Mouse (Mus musculus): Measurements from ENCODE around the gene Tmem104.
A peak's percentile ranks its signal among the peaks of the same experiment; 100 is the strongest.

The Tmem104 gene

DNA sequence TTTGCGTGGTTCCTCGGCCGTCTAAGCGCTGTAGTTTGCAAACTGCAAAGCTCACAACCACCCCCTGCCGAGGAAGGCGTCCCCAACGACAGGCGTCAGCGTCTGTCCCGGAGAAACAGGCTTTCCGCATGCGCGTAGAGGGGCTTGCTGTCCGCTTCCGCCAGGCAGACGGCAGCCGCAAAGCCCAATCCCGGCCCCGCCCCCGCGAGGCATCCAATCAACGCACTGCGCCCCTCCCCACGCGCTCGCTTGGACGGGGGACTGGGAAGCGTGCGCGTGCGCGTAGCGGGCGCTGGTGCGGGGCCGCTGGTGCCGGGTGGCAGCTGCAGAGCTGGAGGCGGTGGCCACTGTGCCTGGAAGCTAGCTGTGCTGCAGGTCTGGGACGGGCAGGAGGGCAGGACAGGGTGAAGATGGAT, at the start of gene Tmem104:
Gene Tmem104 (plus strand): TSS at position 264 of the 416 bp plus-strand sequence.
- DNase-seq (ENCODE audit: low read depth, low spot score): peak; percentile 100

DNA sequence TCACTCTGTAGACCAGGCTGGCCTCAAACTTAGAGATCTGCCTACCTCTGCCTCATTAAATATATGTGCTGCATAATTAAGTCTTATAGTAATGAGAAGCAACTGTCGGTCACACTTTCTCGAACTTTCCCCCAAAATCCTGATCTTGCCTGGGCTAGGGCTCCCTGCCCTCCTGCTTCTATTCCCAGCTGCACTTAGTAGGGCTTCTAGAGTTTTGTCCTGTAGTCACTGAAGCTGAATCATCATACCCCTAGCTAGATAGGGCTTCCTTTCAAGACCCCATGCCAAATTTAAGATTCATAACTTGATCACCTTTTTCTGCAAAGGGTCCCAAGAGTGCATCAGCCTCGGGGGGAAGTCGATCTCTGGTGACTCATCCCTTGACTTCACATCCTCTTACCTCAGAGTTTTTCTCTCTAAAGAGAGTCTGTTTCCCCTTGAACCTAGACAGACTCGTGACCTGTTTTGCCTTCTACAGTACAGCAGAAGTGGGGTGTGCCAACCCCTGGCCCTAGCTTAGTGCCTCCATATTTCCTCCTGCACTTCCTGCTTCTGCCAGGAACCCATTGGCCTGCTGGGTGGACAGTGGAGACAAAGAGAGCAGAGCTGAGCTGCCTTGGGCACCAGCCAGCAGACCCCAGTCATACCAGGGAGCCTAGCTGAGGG, 48.6 kb upstream of the Tmem104 start:
- DNase-seq (ENCODE audit: low read depth, low spot score): peak; percentile 44

DNA sequence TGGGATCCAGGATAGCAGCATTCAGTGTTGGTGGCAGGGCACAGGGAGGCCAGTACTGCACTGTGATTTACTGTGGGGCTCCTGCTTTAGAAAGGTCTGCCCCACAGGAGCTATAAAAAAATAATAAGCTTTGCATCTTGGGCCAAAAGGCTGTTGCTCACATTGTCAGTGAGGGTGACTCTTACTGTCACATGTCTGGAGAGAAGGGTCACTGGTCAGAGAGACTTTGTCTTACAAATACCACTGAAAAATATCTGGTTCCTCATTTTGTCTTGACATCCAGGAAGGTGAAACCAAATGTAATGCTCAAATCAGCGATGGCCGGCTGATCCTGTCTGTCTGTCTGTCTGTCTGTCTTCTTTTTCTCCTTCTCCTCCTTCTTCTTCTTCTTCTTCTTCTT, 45.3 kb upstream of the Tmem104 start:
- no peak for DNase-seq (ENCODE audit: low read depth, low spot score)

DNA sequence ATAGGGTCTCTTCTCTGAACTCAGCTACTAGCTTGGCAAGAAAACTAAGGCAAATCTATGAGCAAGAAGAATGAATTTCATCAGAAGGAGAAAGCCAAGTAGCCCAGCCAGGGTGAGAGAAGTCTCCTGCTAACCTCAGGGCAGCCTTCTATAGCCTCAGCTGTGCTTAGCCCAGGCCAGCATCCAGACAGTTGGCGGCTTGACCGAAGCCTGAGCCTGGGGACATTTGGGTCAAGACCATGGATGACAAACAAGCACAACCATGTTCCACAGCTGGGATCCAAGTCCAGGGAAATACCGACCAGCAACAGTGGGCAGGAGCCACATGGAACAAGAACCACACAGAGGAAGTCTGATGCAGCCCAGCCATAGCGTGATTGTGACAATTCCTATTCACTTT, 39.5 kb upstream of the Tmem104 start:
- DNase-seq (ENCODE audit: low read depth, low spot score): no peak

DNA sequence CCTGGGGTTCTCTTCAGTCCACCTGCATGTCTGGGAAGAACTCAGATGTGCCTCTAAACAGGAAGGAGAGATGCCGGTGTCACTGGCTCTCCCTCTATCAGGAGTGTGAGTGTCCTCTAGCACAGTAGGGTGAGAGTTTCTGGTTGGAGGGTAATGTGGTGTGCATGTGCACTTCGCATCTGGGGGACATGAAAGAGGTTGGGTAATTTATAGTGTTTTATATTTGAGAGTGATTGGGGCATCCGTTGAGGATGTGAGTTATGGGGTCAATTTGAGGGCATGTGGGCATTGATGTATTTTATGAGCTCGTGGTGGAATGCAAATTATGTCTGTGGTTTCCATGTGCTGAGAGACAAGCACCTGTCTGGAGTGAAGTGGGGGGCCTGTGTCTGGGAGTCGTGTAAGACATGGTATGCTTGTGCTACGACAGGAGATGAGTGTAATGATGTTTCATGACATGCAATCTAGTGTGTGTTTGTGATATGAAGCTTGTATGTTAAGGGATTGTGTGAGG, 36.5 kb upstream of the Tmem104 start:
- peak; percentile 47 for DNase-seq (ENCODE audit: low read depth, low spot score)

DNA sequence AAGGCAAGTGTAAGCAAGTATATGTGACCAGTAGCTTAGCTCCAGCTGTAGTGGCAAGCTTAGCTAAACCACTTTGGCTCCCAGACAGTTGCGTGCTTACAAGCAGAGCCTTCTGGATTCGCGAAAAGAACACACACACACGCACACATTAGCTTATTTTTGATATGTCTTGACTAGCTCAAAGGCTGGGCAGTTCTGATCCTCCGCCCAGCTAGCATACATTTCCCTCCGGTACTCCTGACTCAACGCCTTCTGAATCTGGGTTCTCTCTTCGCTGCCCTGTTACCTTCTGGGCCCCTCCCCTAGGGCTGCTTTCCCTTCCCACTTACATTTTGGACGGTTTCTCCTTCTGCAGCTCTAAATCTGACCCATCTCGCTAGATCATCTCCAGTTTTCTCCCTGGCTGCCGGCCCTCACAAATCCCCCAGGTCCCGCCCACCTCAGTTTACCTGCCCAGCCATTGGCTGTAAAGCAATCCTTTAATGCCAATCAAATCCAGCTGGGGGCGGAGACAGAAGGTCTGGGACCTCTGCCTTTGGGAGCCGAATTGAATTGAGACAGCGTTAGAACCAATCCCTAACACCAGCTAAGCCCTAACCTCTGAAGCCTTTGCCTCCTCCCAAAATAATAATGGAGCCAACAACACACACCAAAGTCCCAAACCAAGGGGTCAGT, 35.4 kb upstream of the Tmem104 start:
- DNase-seq (ENCODE audit: low read depth, low spot score): peak; percentile 49

DNA sequence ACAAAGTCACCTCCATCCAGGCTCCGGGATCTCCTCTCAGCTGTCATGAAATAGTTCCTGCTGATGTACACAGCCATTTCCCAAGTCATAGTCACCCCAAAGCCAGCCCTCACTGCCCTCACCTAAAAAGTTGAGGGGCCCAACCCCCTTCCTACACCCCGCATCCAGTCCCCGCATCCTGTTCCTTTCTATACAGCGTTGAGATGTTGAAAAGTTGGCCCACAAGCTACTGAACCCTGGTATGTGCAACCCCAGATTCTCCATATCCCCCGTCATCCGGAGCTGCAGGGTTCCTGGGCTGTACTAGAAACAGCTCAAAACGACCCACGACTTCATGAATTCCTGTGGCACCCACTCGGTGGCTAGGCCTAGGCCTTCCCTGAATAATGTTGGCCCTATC, 34.2 kb upstream of the Tmem104 start:
- DNase-seq (ENCODE audit: low read depth, low spot score): peak; percentile 34

DNA sequence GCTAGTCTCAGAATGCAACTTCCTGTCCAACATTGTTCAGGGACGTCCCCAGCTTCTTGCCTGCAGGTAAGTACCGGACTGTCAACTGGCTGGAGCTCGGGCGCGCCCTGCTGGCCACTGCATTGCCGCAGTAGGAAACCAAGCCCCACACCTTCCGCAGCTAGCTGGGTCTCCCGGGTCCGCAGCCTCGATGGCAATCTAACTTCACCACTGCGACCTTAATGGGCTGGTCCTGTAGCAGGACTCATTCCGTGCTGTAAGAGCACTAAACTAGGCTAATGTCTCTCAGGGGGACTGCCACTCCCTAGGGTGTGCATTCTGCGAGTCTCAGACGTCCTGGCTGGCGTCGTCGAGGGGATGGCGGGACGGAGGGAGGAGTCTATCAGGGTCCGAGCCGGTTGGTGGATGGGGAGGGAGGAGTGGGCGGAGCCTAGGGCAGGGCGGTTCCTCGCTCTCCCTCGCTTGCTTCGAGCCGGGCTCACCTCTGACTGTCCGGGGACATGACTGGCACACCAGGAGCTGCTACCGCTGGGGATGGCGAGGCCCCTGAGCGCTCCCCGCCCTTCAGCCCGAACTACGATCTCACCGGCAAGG, 33.5 kb upstream of the Tmem104 start:
- peak; percentile 97 for DNase-seq (ENCODE audit: low read depth, low spot score)

DNA sequence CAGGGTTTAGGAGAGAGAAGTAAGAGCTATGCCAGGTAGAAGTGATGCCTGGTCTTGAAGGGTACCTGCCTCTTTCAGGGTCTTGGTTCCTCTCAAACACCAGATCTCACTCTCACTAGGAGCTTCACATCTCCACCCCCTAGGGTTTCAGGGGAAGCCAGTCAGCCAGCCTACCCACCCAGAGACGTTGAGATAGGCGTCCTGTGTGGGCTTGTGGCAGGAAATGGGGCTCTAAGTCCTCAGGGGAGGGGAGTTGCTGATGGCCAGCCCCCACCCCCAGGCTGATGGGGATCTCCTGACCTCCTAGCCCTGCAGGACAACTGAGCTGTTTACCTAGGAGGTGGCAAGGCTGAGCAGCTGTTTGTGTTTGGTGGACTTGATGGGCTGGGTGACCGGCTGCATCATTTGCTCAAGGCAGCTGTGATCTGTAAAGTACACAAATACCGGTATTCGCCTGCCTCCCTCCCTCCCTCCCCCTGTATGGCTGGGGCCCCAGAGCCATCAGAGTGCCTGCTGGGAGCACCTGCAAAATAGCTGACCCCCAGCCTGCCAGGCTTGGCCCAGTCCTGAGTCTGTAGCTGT, 32.1 kb upstream of the Tmem104 start:
- peak; percentile 63 for DNase-seq (ENCODE audit: low read depth, low spot score)

DNA sequence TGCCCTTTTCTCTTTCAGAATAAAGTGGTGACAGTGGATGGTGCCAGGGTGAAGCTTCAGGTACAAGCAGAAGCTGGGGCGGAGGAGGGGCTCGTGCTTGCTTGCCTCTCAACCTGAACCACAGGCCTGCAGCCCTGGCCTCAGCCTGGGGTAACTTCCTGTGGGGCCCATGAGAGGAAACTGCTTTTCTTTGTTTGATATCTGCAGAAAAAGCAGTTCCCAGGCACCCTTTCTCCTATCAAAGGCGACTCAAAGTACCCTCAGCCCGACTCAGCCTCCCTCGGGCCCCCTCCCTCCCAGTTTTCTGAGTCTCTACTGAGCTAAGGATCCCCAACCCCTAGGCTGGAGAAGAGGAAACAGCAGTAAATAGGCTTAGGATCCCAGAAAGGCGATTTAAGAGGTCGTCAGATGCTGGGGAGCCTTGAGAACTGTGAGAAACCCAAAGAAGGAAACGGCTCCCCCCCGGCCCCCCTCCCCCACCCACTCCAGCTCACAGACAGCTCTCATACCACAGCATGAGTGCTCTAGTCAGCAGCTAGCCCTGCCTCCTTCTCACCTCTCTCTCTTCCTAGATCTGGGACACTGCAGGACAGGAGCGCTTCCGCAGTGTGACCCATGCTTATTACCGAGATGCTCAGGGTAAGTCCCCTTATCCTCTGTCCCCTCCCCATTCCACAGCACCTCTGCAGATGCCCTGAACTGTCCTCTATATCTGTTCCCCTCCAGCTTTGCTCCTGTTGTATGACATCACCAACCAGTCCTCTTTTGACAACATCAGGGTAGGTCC, 29.2 kb upstream of the Tmem104 start:
- peak; percentile 84 for DNase-seq (ENCODE audit: low read depth, low spot score)

DNA sequence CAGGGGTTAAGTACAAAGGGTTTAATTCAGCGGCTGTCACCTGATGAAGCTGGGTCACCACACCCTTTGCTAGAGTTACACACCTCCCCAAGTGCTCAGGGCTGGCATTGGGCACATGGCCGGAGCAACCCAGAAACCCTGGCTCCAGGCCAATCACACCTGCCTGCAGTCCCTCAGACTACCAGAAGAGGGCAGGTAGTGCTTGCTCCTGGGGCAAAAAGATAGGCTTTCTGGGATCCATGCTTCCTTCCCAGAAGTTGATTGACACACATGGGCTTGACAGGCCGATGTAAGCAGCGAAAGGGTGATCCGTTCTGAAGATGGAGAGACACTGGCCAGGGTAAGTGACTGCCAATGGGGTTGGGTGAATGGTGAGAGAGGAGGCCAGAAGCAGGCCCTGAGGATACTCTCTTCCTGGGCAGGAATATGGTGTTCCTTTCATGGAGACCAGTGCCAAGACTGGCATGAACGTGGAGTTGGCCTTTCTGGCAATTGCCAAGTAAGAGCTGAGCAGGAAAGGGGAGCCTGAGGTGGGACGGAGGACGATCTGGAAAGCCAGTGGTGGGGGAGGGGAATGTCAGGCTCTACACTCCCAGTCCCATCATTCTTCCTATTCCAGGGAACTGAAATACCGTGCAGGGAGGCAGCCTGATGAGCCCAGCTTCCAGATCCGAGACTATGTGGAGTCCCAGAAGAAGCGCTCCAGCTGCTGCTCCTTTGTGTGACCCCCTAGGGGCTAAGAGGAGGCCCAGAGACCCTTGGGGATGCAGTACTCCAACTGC, 27.1 kb upstream of the Tmem104 start:
- peak; percentile 77 for DNase-seq (ENCODE audit: low read depth, low spot score)

DNA sequence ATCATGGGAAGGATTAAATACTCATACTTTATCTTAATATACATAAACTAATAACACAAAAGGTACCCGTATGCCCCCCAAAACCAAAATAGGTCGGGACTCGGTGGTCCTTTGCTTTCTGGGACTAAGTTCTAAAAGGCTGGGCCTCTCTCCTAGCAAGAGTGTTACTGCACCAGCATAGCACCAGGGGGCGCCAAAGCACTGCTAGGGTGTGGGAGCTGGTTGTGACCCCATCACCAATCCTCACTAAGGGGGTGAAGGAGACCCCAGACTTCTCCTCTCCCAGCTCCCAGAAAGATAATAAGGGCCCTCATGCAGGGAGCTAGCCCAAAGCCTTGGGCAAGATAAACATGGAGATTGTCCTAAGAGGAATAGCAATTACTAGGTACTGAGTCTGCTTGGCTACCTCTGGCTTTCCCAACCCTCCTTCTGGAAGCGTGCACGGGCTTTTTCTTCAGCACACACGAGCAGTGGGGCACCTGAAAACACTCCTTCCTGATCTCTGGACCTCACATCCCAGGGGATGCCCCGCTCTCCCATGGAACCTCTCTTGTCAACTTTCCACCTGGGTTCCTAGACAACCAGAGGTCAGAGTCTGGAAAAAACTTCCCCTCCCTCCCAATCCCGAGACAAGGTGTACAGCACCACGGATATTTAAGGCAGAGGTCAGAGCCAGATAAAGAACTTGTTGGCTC, 26.3 kb upstream of the Tmem104 start:
- peak; percentile 88 for DNase-seq (ENCODE audit: low read depth, low spot score)

DNA sequence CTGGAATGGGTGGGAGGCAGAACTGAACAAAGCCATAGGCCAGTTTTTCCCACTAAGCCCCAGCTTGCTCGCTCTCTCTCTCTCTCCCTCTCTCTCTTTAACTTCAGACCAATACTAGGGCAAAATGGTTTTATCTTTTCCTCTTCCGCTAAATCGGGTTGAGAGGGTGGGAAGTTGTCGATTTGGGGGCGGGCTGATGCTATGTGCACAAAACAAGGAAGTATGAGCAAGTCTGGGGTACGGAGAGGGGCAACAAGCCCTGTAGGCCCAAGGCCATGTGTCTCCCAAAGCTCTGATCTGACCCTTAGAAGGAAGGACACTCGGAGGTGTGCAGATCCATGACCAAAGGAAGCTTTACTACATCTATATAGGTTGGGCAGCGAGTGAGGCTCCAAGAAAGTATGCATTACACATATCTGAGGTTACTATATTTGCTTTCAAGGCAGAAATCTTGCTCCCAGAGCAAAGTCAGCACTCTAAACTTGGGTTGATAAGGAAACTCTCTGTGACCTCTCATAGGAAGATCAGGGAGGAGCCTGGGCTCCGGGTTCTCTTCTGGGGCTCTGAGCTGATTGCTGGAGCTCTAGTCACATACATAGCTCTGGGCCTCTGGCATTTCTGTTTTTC, 25.6 kb upstream of the Tmem104 start:
- peak; percentile 64 for DNase-seq (ENCODE audit: low read depth, low spot score)

DNA sequence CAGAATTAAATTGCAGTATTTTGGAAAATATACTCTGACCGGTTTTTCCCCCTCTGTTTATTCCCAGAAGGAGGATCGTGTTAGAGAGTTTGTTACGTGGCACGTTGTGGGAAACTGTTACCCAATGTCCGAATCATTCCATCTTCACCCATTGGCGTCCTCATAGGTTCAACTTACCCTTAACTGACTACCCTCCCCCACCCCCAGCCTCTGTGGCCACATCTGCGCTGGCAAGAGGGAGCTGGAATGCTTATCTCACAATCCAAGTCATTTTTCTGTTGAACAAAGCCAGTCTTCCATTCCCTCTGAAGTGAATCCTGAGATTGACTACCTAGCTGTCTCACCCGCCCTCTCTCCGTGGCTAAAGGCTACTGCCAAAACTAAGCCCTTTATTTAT, 25.1 kb upstream of the Tmem104 start:
- peak; percentile 21 for DNase-seq (ENCODE audit: low read depth, low spot score)

DNA sequence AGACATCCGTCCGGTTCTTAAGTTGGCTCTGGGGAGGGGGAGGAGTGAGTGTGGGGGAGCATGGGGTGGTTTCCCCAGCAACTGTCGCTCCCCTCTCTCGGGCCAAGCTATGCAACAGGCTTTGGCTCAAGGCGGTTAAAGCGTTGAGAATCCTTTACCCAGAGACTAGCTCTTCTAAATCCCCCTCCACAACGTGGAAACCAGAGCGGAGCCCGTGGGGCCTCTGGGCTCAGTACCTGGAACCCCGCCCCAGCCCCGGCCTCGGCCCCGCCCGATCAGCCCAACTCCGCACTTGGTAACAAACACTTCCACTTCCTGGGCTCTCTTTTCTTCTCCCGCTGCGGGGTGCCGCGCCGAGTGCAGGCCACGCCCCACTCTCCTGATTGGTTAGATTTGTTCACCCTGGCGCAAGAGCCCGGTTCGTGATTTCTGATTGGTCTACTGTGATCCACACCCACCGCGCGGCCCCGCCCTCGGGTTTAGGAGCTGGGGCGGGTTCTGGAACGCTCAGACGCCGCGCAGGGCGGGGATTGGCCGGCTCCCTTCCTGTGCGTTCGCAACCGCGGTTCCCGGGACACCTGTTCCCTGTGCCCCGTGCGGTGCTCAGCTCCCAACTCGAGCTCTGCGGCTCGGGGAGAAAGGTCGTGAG, 24.3 kb upstream of the Tmem104 start, which contains the start of gene Slc9a3r1:
Gene Slc9a3r1 (plus strand): TSS at position 510 of the 649 bp plus-strand sequence.
- peak; percentile 100 for DNase-seq (ENCODE audit: low read depth, low spot score)

DNA sequence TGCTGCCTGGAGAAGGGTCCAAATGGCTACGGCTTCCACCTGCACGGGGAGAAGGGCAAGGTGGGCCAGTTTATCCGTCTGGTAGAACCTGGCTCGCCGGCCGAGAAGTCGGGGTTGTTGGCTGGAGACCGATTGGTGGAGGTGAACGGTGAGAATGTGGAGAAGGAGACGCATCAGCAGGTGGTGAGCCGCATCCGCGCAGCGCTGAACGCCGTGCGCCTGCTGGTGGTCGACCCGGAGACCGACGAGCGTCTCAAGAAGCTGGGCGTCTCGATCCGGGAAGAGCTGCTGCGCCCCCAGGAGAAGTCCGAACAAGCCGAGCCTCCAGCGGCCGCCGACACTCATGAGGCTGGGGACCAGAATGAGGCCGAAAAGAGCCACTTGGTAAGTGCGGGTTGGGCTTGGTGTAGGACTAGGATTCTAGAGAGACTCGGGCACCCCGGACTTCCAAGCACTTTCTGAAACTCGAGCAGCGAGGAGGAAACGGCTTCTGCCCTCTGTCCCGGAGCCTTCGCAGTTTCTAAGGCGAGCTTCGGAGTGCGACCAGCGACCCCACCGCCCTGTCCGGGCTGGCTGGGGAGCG, 23.6 kb upstream of the Tmem104 start:
- DNase-seq (ENCODE audit: low read depth, low spot score): peak; percentile 79

DNA sequence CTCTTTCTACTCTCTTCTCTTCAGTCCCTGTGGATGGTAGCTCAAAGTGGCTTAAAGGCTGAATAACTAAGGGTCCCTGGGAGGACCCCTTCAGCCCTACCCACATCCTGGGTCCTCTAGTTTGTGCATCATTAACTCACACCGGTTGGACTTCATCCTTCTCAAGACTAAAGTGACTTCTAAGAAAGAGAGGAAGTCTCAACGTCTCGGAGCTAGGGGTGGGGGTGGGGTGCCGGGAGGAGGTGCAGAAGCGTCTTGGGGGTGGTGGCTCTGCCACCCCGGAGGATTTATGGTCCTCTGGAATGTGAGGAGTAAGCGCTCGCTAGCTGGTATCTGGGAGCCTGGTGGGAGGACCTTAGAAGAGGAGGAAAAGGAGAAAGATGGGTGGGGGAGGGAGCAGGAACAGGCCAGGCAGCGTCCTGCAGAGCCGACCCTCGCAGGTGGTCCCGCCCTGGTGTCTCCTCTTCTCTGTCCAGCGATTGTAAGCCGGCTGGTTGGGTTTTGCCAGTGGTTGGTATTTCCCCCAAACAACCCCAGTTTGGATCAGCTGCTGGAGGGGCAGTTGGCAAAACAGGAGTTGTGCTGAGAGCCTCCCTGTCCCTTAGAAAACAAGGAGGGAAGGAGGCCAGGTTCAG, 22.8 kb upstream of the Tmem104 start:
- DNase-seq (ENCODE audit: low read depth, low spot score): peak; percentile 64

DNA sequence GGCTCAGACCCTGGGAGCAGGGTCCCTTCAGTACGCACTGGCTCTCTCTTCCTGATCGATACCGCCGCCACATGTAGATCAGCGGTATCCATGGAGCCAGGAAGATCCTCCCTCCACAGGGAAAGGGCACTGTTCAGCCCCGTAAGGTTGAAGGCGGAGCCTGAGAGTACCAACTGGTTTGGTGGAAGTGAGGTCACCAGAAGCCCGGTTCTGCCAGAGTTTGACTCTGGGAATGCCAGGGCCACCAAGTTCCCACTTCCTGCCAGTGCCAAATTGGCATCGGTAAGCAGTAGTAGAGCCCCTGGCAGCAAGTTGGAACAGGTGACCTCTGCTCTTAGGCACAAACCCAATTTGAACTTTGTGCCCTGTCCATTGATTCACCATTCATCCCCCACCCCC, 22.3 kb upstream of the Tmem104 start:
- DNase-seq (ENCODE audit: low read depth, low spot score): no peak

Measured in CD4-positive, CD25-positive, alpha-beta regulatory T cell, adult 2 months (primary cell).